Mouse (Mus musculus) CD4-positive, CD25-positive, alpha-beta regulatory T cell, adult 4 months (primary cell): ENCODE data around the gene Gm7942. TPM values are rescaled to one million over a fixed set of nuclear protein-coding genes. Genes with fewer than 3 reads are reported as not detected.
"Not testable (repeated sequence)": the region's sequence is repeated elsewhere in the genome, so short reads cannot be mapped to it uniquely, and the experiment has no call there.

Experiments used
- ATAC-seq: one replicate; pipeline ENCODE4 v1.8.0; 2017
- polyA plus RNA-seq, 2 experiments: library from polyadenylated mRNA; unstranded; fragments of 100-300 nt; shearing (Covaris generic); gene quantifications; one replicate each; pipeline ENCODE4 v1.2.1; 2017

The Gm7942 gene
- polyA plus RNA-seq, result not detected

GRCm38 (mm10) chr5:95106638-95107037, at the start of gene Gm7942:
Gene Gm7942, plus strand, starts transcription at chr5:95106938.
- not testable (repeated sequence) for ATAC-seq

Other genes starting within 250 kb of the Gm7942 start
- not detected for gene Gm3183, start 241.5 kb upstream of the Gm7942 start, polyA plus RNA-seq
- not detected for gene Gm6367, start 118.3 kb upstream of the Gm7942 start, polyA plus RNA-seq
- gene Gm16513, start 75.7 kb downstream of the Gm7942 start, polyA plus RNA-seq, result under 1 TPM in 1 of 2 experiments, not detected in 1; 0.75 TPM
- not detected for gene Gm10424, start 165.8 kb downstream of the Gm7942 start, polyA plus RNA-seq
- not detected for gene Gm3259, start 199.0 kb downstream of the Gm7942 start, polyA plus RNA-seq